Mouse (Mus musculus): Measurements from ENCODE around the gene Cstf3. TPM values are rescaled to one million over a fixed set of nuclear protein-coding genes. Genes with fewer than 3 reads are reported as not detected.

Gene Cstf3
- total and polyA plus RNA-seq, 3 experiments: 11.6 to 126 (median 35.7) TPM

DNA sequence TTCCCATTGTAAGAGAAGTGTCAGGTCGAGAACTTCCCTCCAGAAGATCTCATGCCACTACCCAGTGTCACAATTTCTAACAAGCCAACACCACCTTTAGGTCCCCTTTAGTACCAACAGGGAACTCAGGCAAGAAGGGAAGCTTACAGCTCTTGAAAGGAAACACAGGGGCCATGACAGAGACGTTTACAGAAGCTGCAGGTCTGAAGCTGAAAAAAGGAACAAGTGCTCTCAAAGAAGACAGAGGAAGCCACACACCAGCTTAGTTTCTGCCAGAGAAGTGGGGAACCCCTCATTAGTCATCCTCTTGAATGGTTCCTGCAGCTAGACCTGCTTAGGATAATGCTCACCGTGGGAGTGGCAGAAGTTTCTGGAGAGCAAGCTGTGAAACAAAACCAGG lies 96.9 kb downstream of the Cstf3 start:
- no peak for TF ChIP-seq TAL1 (IDR thresholded peaks at IDR 0.05; ENCODE audit: low read length)
- no peak for TF ChIP-seq TBP (IDR thresholded peaks at IDR 0.05; ENCODE audit: low read depth, low read length)
- TF ChIP-seq CHD1 (IDR thresholded peaks at IDR 0.05; ENCODE audit: low read depth, low read length): no peak
- no peak for TF ChIP-seq MYC (IDR thresholded peaks at IDR 0.05; ENCODE audit: low read depth, low read length)
- no peak for TF ChIP-seq BHLHE40 (IDR thresholded peaks at IDR 0.05; ENCODE audit: borderline replicate concordance, low read depth, low read length)
- no peak for TF ChIP-seq JUND (IDR thresholded peaks at IDR 0.05; ENCODE audit: low read depth, low read length)
- no peak for TF ChIP-seq ETS1 (IDR thresholded peaks at IDR 0.05; ENCODE audit: low read depth, low read length)
- no peak for TF ChIP-seq RCOR1 (IDR thresholded peaks at IDR 0.05; ENCODE audit: low read depth, low read length)
- no peak for TF ChIP-seq ZNF384 (IDR thresholded peaks at IDR 0.05; ENCODE audit: low read depth, low read length)
- TF ChIP-seq ZC3H11A (IDR thresholded peaks at IDR 0.05; ENCODE audit: low read depth, low read length): no peak
- no peak for TF ChIP-seq MAZ (IDR thresholded peaks at IDR 0.05; ENCODE audit: low read depth, low read length)
- Histone ChIP-seq H3K27ac (ENCODE audit: control insufficient read depth, low read depth, low read length) (peak overlapping the region; percentile 54), H3K4me1 (ENCODE audit: control insufficient read depth in 1 of 2, insufficient read depth in 2 of 2, low read length in 2 of 2) (peaks cover 4 to 11% of the 10 kb centered on the region in 2 experiments; a peak in 2 of 4 replicates), H3K9me3 (replicated peaks; ENCODE audit: insufficient read depth, low read length) (no peaks in the 10 kb centered on the region), H3K36me3 (ENCODE audit: control insufficient read depth in 1 of 2, insufficient read depth in 2 of 2, low read length in 2 of 2) (peaks cover 0 to 3% of the 10 kb centered on the region in 2 experiments; a peak in 2 of 4 replicates), H3K9ac (ENCODE audit: control insufficient read depth, low read depth, low read length, poor library complexity, severe bottlenecking) (no peak overlapping the region), H3K27me3 (ENCODE audit: control insufficient read depth in 1 of 2, insufficient read depth in 2 of 2, low read length in 2 of 2) (no peaks in the 10 kb centered on the region), H3K79me2 (ENCODE audit: control insufficient read depth, insufficient read depth, low read length, poor library complexity) (no peaks in the 10 kb centered on the region), H3K4me3 (ENCODE audit: control insufficient read depth in 1 of 2, insufficient read depth in 1 of 2, low read depth in 2 of 2, low read length in 2 of 2) (no peak overlapping the region)
- DNase-seq (ENCODE audit: low read depth, low spot score): peak; percentile 88

DNA sequence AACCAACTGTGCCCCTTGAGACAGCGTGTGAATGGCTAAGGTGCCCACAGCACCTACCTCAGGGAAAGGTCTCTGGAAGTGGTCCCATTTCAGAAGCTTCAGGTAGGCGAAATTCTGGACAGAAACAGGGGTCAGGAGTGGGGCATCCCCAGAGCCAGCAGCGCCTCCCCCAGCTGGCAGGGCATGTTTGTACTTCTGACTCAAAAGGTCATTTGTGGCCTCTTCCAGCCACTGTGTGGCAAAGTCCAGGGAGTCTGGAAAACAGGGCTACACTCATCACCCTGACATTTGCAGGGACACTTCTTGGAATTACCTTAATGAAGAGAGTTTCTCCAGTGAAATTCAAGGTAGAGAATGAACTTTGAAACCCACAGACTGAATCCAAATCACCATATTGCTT lies 98.0 kb downstream of the Cstf3 start:
- no peak overlapping the region for H3K9ac ChIP-seq (ENCODE audit: control insufficient read depth, low read depth, low read length, poor library complexity, severe bottlenecking)
- H3K27me3 ChIP-seq (ENCODE audit: control insufficient read depth in 1 of 2, insufficient read depth in 2 of 2, low read length in 2 of 2): no peaks in the 10 kb centered on the region
- no peak overlapping the region for H3K4me3 ChIP-seq (ENCODE audit: control insufficient read depth in 1 of 2, insufficient read depth in 1 of 2, low read depth in 2 of 2, low read length in 2 of 2)
- H3K36me3 ChIP-seq (ENCODE audit: control insufficient read depth in 1 of 2, insufficient read depth in 2 of 2, low read length in 2 of 2): peaks cover 0 to 3% of the 10 kb centered on the region in 2 experiments; a peak in 2 of 4 replicates
- no peaks in the 10 kb centered on the region for H3K9me3 ChIP-seq (replicated peaks; ENCODE audit: insufficient read depth, low read length)
- H3K27ac ChIP-seq (ENCODE audit: control insufficient read depth, low read depth, low read length): no peak overlapping the region
- TF ChIP-seq TCF12 (IDR thresholded peaks at IDR 0.05; ENCODE audit: low read depth, low read length) (no peak), POLR2A (IDR thresholded peaks at IDR 0.05; ENCODE audit: control insufficient read depth in 1 of 2, insufficient read depth in 1 of 2, low read depth in 1 of 2, low read length in 2 of 2, poor library complexity in 1 of 2) (no peak), UBTF (IDR thresholded peaks at IDR 0.05; ENCODE audit: borderline replicate concordance, insufficient read depth, low read depth, low read length) (no peak), RCOR1 (IDR thresholded peaks at IDR 0.05; ENCODE audit: low read depth, low read length) (no peak), CHD2 (IDR thresholded peaks at IDR 0.05; ENCODE audit: low read length) (no peak), GATA1 (IDR thresholded peaks at IDR 0.05; ENCODE audit: low read depth, low read length) (no peak), MYC (IDR thresholded peaks at IDR 0.05; ENCODE audit: low read depth, low read length) (no peak), NRF1 (IDR thresholded peaks at IDR 0.05; ENCODE audit: insufficient read depth, low read depth, low read length, poor library complexity, severe bottlenecking) (no peak)
- peaks cover 4 to 11% of the 10 kb centered on the region in 2 experiments; a peak in 2 of 4 replicates for H3K4me1 ChIP-seq (ENCODE audit: control insufficient read depth in 1 of 2, insufficient read depth in 2 of 2, low read length in 2 of 2)
- no peak for DNase-seq (ENCODE audit: low read depth, low spot score)
- H3K79me2 ChIP-seq (ENCODE audit: control insufficient read depth, insufficient read depth, low read length, poor library complexity): no peaks in the 10 kb centered on the region

Data from MEL (cell line).